Mouse (Mus musculus) frontal cortex, adult (tissue): ENCODE measurements around the gene Gtf3c1.

Source experiments
- ATAC-seq: cut with Nextera tagmentation; 2 replicates; pipeline ENCODE4 v1.9.2; 2017; ENCODE audit warnings: mild to moderate bottlenecking, moderate library complexity, mixed read lengths; ENCODE audit not compliant: low TSS enrichment

Gtf3c1 gene

DNA sequence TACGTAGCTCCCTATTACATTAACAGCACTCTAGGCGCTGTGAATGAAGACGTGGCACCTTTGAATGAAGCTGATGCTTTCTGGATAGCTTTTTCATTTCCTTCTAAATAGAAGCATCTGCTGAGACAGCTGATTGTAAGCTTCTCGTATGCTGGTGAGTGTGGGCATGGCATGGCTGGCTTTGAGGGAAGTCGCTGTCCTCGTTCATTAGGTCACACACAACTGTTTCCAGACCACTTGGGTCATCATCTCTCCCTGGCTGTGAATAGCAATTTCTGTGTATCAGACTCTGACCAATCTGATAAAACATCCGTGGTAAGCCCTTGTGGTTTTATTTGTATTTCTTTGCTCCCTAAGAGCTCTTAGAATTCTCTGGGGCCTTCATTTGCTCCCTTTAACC, 89.6 kb downstream of the Gtf3c1 start:
- ATAC-seq = no peak

DNA sequence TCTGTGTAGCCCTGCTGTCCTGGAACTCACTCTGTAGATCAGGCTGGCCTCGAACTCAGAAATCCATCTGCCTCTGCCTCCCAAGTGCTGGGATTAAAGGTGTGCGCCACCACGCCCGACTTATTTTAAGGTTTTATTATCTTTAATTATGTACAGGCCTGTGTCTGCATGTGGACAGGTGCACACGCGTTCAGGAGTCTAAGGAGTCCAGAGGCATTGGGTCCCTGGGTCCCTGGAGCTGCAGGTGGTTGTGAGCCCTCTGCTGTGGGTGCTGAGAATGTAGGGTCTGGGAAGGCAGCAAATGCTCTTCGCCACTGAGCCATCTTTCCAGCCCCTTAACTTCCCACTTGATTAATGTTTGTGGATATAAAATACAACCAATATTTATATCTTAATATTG, 92.1 kb downstream of the Gtf3c1 start:
- ATAC-seq = no peak

- ATAC-seq = no peak
These were observed 94.0 kb downstream of the Gtf3c1 start for GRCm38 (mm10) chr7:125613579-125613978.

- ATAC-seq = no peak
These were observed 99.3 kb downstream of the Gtf3c1 start for GRCm38 (mm10) chr7:125608183-125608688.

- no peak for ATAC-seq
These were observed 100.0 kb downstream of the Gtf3c1 start for GRCm38 (mm10) chr7:125607384-125608182.

DNA sequence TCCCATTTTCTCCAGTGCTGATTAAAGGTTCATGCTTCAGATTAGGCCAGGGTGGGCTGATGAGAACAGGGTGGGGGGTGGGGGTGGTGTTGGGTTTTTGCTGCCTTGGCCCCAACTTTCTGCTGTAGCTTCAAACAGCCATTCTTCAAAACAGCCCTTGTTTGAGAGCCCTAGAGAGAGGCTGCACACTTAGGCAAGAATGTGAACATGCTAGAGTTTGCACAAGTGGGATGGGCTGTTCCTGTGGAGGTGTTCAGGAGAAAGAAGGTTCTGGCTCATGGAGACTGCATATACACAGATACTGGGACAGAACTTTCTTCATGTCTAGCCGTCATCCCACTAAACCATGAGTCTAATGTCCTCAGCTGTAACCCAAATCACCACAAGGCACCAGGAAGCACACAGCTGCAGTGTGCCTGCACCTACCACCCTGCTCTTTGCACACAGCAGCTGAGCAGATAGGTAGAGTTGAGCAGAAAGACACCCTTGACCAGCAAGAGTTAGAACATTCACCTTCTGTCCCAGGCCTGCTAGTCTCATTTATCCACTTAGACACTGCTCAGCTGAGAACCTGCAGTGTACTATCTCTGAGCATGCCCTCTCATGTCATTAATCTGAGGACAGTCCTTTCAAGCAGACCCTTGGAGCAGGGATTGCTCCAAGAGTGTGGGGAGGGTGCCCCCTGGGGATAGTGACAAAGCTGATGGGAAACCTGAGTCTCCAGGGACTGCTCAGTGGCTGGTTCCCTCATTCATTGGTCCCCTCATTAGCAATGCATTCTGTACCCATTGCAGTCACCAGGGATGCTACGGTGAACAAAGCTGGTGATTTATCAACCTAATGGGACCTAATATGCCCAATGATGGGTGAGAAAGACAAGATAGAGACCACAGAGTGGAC, 101.1 kb downstream of the Gtf3c1 start:
- no peak for ATAC-seq

DNA sequence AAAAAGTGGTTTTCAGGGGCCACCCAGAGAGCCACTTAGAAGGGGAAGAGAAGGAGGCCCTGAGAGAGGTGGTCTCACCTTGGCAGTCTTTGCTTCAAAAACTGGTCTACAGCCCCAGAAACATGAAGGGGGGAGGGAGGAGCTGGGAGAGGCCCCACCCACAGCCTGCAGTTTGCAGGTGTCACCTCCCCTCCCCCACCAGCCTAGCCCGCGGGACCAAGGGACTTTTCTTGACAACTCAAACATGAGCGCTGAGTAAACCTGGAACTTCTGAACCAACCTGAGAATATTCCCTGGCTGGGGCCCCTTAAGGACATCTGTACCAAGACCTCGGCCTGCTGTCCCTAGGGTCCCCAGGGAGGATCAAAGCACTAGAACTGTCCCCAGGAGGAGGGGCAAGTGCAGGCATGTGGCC, 101.8 kb downstream of the Gtf3c1 start:
- ATAC-seq = no peak

DNA sequence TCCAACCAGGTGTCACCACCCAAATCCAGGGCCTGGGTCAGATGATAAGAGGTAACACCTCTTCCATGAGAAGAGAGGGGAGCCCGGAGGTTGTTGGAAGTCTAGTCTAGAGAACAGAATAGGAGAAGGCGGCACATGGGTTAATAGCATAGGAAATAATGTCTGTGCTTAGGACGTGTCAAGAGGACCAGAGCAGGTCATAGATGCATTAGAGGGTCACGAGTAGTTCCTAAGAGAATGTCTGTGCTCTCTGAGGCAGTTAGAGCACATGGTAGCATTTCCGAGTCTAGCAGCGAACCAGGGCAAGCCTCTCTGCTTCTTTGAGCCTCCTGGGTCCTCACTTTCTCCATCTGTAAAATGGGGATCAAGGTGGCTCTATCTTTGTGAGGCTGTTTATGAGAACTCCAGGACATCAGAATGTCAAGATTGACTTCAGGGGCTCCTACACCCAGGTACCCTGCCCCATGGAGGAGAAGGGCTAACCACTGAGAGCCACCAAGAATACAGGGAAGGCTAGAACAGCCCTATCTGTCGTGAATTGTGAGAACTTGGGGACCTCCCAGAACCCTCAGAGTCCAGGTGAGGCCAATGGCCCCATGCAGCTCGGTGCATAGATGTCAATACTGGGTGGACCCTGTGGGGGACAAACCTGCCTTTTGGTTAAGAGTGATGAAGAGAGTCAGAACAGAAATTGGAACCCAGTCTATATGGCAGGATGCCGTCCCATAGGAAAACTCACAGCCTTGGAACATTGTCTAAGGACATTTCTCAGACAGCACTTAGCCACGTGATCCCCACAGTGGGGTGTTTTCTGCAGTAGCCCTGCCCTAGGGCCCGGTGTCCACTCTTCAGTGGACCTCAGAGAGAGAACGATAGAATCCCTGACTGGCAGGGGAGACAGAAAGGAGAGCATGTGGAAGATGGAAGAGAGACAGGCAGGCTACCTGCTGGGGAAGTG, 102.9 kb downstream of the Gtf3c1 start:
- ATAC-seq = no peak

DNA sequence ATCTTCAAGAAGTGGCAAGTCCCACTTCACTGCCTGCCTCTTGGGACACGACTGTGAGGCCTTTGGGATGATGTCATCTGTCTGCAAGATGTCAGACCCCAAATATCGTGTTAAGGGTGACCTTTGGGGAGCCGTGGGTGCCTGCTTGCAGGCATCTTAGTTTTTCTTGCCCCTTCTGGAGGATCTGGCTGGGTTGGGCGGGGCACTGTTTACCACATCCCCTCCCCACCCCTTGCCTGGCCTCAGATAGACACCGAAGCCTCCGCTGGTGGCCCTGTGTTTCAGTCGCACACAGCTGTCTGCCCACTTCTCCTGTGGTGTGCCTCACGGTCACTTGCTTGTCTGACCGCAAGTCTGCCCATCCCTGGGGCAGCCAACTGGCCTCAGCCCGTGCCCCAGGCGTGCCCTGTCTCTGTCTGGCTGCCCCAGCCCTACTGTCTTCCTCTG, 104.4 kb downstream of the Gtf3c1 start, which contains the start of gene Il21r:
TSS of gene Il21r (plus strand) at position 245 of the 447 bp plus-strand sequence.
- no peak for ATAC-seq

DNA sequence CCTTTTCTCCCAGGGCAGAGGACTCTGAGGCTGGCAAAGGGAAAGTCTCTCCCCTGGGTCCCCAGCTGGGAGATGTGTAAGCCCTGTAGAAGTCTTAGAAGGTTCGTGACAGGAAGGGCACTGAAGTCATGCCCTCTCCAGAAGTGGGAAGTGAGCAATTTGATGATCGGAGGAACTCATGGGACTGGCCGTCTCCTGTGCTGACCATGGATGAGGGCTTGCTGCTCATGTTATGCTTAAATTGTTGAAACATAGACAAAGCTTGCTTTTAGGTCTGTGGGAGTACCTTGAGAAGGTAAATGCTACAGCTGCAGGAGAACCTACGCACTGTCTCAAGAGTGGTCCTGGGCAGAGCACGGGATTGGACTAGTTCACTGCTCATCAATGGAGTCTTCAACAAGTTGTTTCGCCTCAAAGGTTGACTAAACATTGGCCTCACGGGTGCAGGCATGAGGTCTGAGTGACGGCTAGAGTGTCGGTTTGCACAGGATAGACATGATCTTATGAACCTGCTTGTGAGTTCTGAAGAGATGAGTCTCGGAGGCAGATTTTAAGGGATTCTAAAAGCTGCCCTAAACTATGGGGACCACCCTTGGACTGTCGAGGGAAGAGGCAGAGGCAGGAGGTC, 105.6 kb downstream of the Gtf3c1 start:
- ATAC-seq = no peak

DNA sequence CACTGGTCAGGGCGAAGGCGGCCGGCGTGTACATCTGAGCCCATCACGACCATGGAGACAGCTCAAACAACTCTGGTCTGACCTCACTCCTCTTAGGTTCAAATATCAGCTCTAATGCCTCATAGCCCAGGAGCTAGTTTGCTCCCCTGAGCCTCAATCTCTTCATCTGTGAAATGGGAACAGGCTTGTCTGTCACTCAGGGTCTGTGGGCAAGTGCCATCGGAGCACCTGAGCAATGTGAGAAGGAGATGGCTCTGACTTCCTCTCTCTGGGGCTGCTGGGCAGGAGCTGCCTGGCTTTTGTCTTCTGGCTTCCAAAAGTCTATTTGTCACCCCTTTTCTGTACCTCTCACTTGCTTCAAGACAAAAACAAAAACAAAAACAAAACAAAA, 106.3 kb downstream of the Gtf3c1 start:
- no peak for ATAC-seq

DNA sequence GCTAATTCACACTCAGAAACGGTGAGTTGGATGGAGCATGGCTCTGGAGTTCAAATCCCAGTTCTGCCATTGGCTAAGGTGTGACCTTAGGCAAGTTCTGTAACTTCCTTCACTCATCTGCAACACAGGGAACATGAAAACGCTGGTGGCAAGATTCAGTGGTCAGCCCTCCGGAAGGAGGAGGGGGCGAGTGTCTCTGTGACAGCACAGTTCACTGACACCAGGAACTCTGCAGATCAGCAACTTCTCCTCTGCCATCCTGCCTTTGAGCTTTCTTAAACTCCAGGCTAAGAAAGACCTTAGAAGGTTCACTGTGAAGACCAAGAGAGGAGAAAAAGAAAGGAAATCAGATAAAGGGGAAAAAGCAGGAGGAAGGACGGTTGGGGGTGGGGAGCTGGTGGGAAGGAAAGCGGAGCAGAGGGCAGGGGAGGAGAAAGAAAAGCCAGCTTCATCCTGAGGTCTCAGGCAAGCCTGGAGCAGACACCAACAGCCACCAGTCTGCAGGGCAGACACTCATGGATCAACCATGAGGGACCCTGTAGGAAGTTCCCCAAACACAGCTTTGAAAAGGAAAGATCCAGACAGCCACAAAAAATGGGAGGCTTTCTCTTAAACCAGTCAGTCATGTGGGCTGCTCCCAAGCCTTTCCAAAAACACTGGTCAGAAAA, 106.8 kb downstream of the Gtf3c1 start:
- ATAC-seq = no peak

- no peak for ATAC-seq
These were observed 107.4 kb downstream of the Gtf3c1 start for GRCm38 (mm10) chr7:125600136-125600535.

- no peak for ATAC-seq
These were observed 108.1 kb downstream of the Gtf3c1 start for GRCm38 (mm10) chr7:125599373-125599973.

- ATAC-seq = no peak
These were observed 109.8 kb downstream of the Gtf3c1 start for GRCm38 (mm10) chr7:125597516-125598347.

GRCm38 (mm10) chr7:125597083-125597482, 110.5 kb downstream of the Gtf3c1 start:
- no peak for ATAC-seq

- ATAC-seq = no peak
These were observed 111.2 kb downstream of the Gtf3c1 start for GRCm38 (mm10) chr7:125596406-125596805.

DNA sequence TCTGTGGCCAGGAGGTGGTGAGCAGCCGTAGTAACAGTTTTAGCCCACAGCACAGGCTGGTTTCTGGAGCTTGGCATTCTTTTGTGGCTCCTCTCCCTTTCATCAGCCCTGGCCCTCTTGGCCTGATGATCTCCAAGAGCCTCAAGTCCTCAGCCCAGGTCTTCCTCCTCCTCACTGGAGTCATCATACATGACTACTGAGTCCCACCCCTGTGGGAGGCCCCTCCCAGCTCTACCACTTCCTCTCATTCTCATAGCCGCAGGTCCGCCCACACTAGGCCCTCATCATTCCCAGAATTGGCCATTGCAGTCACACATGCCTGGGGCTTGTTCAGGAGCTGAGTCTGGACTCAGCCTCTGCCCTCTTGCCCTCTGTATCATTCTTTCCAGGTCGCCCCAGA, 113.7 kb downstream of the Gtf3c1 start:
- ATAC-seq = no peak
